Mouse (Mus musculus): ENCODE measurements around the gene Megf11. TPM values are rescaled to one million over a fixed set of nuclear protein-coding genes. Genes with fewer than 3 reads are reported as not detected.
A peak's percentile ranks its signal among the peaks of the same experiment; 100 is the strongest.

The Megf11 gene
- total RNA-seq, 2 experiments from 2014 or later: 14.1 to 14.4 TPM

- TF ChIP-seq CTCF (IDR thresholded peaks at IDR 0.05): peak; percentile 40
- Histone ChIP-seq H3K27ac (no peak overlapping the region), H3K4me3 (no peak overlapping the region)
- intact Hi-C loops (cut with DNase I): no loop called here
- no peak for DNase-seq (ENCODE audit: extremely low spot score in 1 of 2, low spot score in 2 of 2)
These were observed 34.2 kb upstream of the Megf11 start for GRCm38 (mm10) chr9:64351191-64351590.

- no peak overlapping the region for H3K27ac ChIP-seq
These were observed 29.8 kb upstream of the Megf11 start for GRCm38 (mm10) chr9:64355627-64356026.

GRCm38 (mm10) chr9:64361231-64361950 is 24.0 kb upstream of the Megf11 start:
- Histone ChIP-seq H3K27ac (no peak overlapping the region), H3K4me3 (no peak overlapping the region)
- no peak for DNase-seq (ENCODE audit: extremely low spot score in 1 of 2, low spot score in 2 of 2)
- intact Hi-C loops (cut with DNase I): no loop called here
- TF ChIP-seq CTCF (IDR thresholded peaks at IDR 0.05): no peak

More at GRCm38 (mm10) chr9:64355627-64356026, 29.8 kb upstream of the Megf11 start:
- no peak overlapping the region for H3K4me3 ChIP-seq
- intact Hi-C loops (cut with DNase I): loop anchor here (5.0 kb wide), 2 partner anchors 42 to 147 kb away; no protein-coding TSS in a partner anchor
- peak in 1 of 2 experiments; percentile 36 for DNase-seq (ENCODE audit: extremely low spot score in 1 of 2, low spot score in 2 of 2)
- TF ChIP-seq CTCF (IDR thresholded peaks at IDR 0.05): no peak

GRCm38 (mm10) chr9:64369871-64370270 is 15.6 kb upstream of the Megf11 start:
- Histone ChIP-seq H3K27ac (no peak overlapping the region), H3K4me3 (no peak overlapping the region)
- no peak for DNase-seq (ENCODE audit: extremely low spot score in 1 of 2, low spot score in 2 of 2)
- intact Hi-C loops (cut with DNase I): no loop called here
- TF ChIP-seq CTCF (IDR thresholded peaks at IDR 0.05): no peak

GRCm38 (mm10) chr9:64371305-64371819 is 14.1 kb upstream of the Megf11 start:
- intact Hi-C loops (cut with DNase I): no loop called here
- Histone ChIP-seq H3K27ac (no peak overlapping the region), H3K4me3 (no peak overlapping the region)
- no peak for DNase-seq (ENCODE audit: extremely low spot score in 1 of 2, low spot score in 2 of 2)
- TF ChIP-seq CTCF (IDR thresholded peaks at IDR 0.05): no peak

GRCm38 (mm10) chr9:64376380-64376779 is 9.0 kb upstream of the Megf11 start:
- H3K27ac ChIP-seq: no peak overlapping the region
- no peak for TF ChIP-seq CTCF (IDR thresholded peaks at IDR 0.05)
- intact Hi-C loops (cut with DNase I): no loop called here
- DNase-seq (ENCODE audit: extremely low spot score in 1 of 2, low spot score in 2 of 2): no peak
- no peak overlapping the region for H3K4me3 ChIP-seq

GRCm38 (mm10) chr9:64383021-64383788 is 2.2 kb upstream of the Megf11 start:
- intact Hi-C loops (cut with DNase I): no loop called here
- Histone ChIP-seq H3K4me3 (no peak overlapping the region), H3K27ac (no peak overlapping the region)
- no peak for DNase-seq (ENCODE audit: extremely low spot score in 1 of 2, low spot score in 2 of 2)
- TF ChIP-seq CTCF (IDR thresholded peaks at IDR 0.05): no peak

GRCm38 (mm10) chr9:64386466-64387211 is 1.2 kb downstream of the Megf11 start:
- Histone ChIP-seq H3K27ac (no peak overlapping the region), H3K4me3 (peak overlapping the region; percentile 63)
- intact Hi-C loops (cut with DNase I): no loop called here
- DNase-seq (ENCODE audit: extremely low spot score in 1 of 2, low spot score in 2 of 2): peak in 1 of 2 experiments; percentile 33
- no peak; the same call in 1 of the 2 replicates for TF ChIP-seq CTCF (IDR thresholded peaks at IDR 0.05)

GRCm38 (mm10) chr9:64389576-64390292 is 4.3 kb downstream of the Megf11 start:
- intact Hi-C loops (cut with DNase I): no loop called here
- DNase-seq (ENCODE audit: extremely low spot score in 1 of 2, low spot score in 2 of 2): no peak
- no peak for TF ChIP-seq CTCF (IDR thresholded peaks at IDR 0.05)
- Histone ChIP-seq H3K27ac (no peak overlapping the region), H3K4me3 (no peak overlapping the region)

- Histone ChIP-seq H3K27ac (no peak overlapping the region), H3K4me3 (no peak overlapping the region)
- intact Hi-C loops (cut with DNase I): loop anchor here (1.0 kb wide), 1 partner anchor 246 kb away; no protein-coding TSS in a partner anchor
- peak in 1 of 2 experiments; percentile 64 for DNase-seq (ENCODE audit: extremely low spot score in 1 of 2, low spot score in 2 of 2)
- peak; percentile 90 for TF ChIP-seq CTCF (IDR thresholded peaks at IDR 0.05)
These were observed 8.6 kb downstream of the Megf11 start for GRCm38 (mm10) chr9:64393914-64394596.

All from left cerebral cortex, adult 2 months (tissue).